Mouse (Mus musculus) thymus, adult 2 months (tissue): Measurements from ENCODE around the gene Ada.

Experiments
- CTCF ChIP-seq: fragments of 200-500 bp; IDR thresholded peaks from 2 replicates; pipeline ENCODE4 v1.5.1; 2012; ENCODE audit warnings: mild to moderate bottlenecking, control low read depth, low read length, moderate library complexity, borderline replicate concordance; ENCODE audit not compliant: control insufficient read depth, poor library complexity, insufficient read depth; ENCODE audit errors: extremely low read depth
- POLR2A ChIP-seq: fragments of 200-500 bp; IDR thresholded peaks from 2 replicates; pipeline ENCODE4 v1.6.1; 2012; ENCODE audit warnings: mild to moderate bottlenecking, low read length, control low read depth, moderate library complexity; ENCODE audit not compliant: control insufficient read depth, poor library complexity, insufficient read depth; ENCODE audit errors: extremely low read depth

GRCm38 (mm10) chr2:163685761-163686200, 64.3 kb downstream of the Ada start:
- TF ChIP-seq CTCF (no peak), POLR2A (no peak)
